9 mouse cellular contexts compared by ENCODE assay signal in genomic region chr2:27690714-27691113, GRCm38 (mm10). TPM values are rescaled to one million over a fixed set of nuclear protein-coding genes. Genes with fewer than 3 reads are reported as not detected.
A peak's percentile ranks its signal among the peaks of the same experiment; 100 is the strongest.
DNase-seq lines count a peak whose midpoint lies in the region; ATAC-seq lines count a peak whose summit lies in the region.
"Had no signal": no experiment of that assay in that cellular context is flagged by ENCODE, and none has a peak within 500 bp of the region (broad histone marks: within the 10 kb centered on the region; RNA-seq: fewer than 3 reads in every experiment).

No protein-coding gene starts in this region.

- ATAC-seq in hindbrain, embryonic 11.5 days (ENCODE audit: low FRiP score), result no peak
- no peak for ATAC-seq in heart, embryonic 16.5 days (replicated peaks; ENCODE audit: extremely low read depth, insufficient read depth, low FRiP score)
- no peak for ATAC-seq in neural tube, embryonic 14.5 days (ENCODE audit: low read depth)

- H3K27ac ChIP-seq in hindbrain, embryonic 10.5 days, result peak overlapping the region; percentile 6; the same call in 1 of the 2 replicates
- H3K27ac ChIP-seq in hindbrain, embryonic 11.5 days (ENCODE audit: low read depth, low read length), result no peak overlapping the region; the same call in 1 of the 2 replicates
- H3K27ac ChIP-seq in heart, embryonic 16.5 days (ENCODE audit: low read length), result peak overlapping the region; percentile 79
- peak overlapping the region; percentile 37; the same call in 1 of the 2 replicates for H3K27ac ChIP-seq in limb, embryonic 10.5 days
- peak overlapping the region; percentile 16; the same call in 1 of the 2 replicates for H3K27ac ChIP-seq in neural tube, embryonic 14.5 days (ENCODE audit: low read depth, low read length)

- peaks cover 85% of the 10 kb centered on the region for H3K4me1 ChIP-seq in hindbrain, embryonic 10.5 days (replicated peaks)
- H3K4me1 ChIP-seq in hindbrain, embryonic 11.5 days (replicated peaks; ENCODE audit: control insufficient read depth, insufficient read depth, low read length), result no peaks in the 10 kb centered on the region
- peaks cover 76% of the 10 kb centered on the region for H3K4me1 ChIP-seq in heart, embryonic 16.5 days (ENCODE audit: control insufficient read depth, insufficient read depth, low read length)
- H3K4me1 ChIP-seq in limb, embryonic 10.5 days, result peaks cover 49% of the 10 kb centered on the region
- peaks cover 7% of the 10 kb centered on the region; the same call in 1 of the 2 replicates for H3K4me1 ChIP-seq in neural tube, embryonic 14.5 days (ENCODE audit: control insufficient read depth, insufficient read depth, low read length)

- no peaks in the 10 kb centered on the region for H3K27me3 ChIP-seq in hindbrain, embryonic 10.5 days (ENCODE audit: insufficient read depth, poor library complexity, severe bottlenecking)
- no peaks in the 10 kb centered on the region for H3K27me3 ChIP-seq in hindbrain, embryonic 11.5 days (ENCODE audit: control insufficient read depth, insufficient read depth, low read length)
- H3K27me3 ChIP-seq in heart, embryonic 16.5 days (ENCODE audit: control insufficient read depth, insufficient read depth, low read length), result no peaks in the 10 kb centered on the region
- H3K27me3 ChIP-seq in limb, embryonic 10.5 days (ENCODE audit: low read depth, poor library complexity, severe bottlenecking), result no peaks in the 10 kb centered on the region
- no peaks in the 10 kb centered on the region for H3K27me3 ChIP-seq in neural tube, embryonic 14.5 days (ENCODE audit: control insufficient read depth, insufficient read depth, low read length)

- H3K4me3 ChIP-seq in hindbrain, embryonic 10.5 days, result no peak overlapping the region
- H3K4me3 ChIP-seq in hindbrain, embryonic 11.5 days (ENCODE audit: low read depth, low read length), result no peak overlapping the region
- no peak overlapping the region for H3K4me3 ChIP-seq in heart, embryonic 16.5 days (ENCODE audit: low read length)
- H3K4me3 ChIP-seq in limb, embryonic 10.5 days, result no peak overlapping the region
- no peak overlapping the region for H3K4me3 ChIP-seq in neural tube, embryonic 14.5 days (ENCODE audit: low read depth, low read length)

- no peaks in the 10 kb centered on the region for H3K36me3 ChIP-seq in hindbrain, embryonic 10.5 days
- H3K36me3 ChIP-seq in hindbrain, embryonic 11.5 days (ENCODE audit: control insufficient read depth, insufficient read depth, low read length), result no peaks in the 10 kb centered on the region
- no peaks in the 10 kb centered on the region for H3K36me3 ChIP-seq in heart, embryonic 16.5 days (ENCODE audit: control insufficient read depth, insufficient read depth)
- no peaks in the 10 kb centered on the region for H3K36me3 ChIP-seq in limb, embryonic 10.5 days
- no peaks in the 10 kb centered on the region for H3K36me3 ChIP-seq in neural tube, embryonic 14.5 days (ENCODE audit: control insufficient read depth, insufficient read depth, low read length)

- H3K4me2 ChIP-seq in hindbrain, embryonic 11.5 days (replicated peaks; ENCODE audit: low read depth, low read length), result no peak overlapping the region
- H3K4me2 ChIP-seq in heart, embryonic 16.5 days (ENCODE audit: low read depth, low read length), result no peak overlapping the region
- no peak overlapping the region for H3K4me2 ChIP-seq in neural tube, embryonic 14.5 days (ENCODE audit: low read depth, low read length)

- no peaks in the 10 kb centered on the region for H3K9me3 ChIP-seq in hindbrain, embryonic 10.5 days
- no peaks in the 10 kb centered on the region for H3K9me3 ChIP-seq in hindbrain, embryonic 11.5 days (ENCODE audit: control insufficient read depth, low read length)
- H3K9me3 ChIP-seq in heart, embryonic 16.5 days (replicated peaks; ENCODE audit: control insufficient read depth, low read length), result no peaks in the 10 kb centered on the region
- no peaks in the 10 kb centered on the region for H3K9me3 ChIP-seq in limb, embryonic 10.5 days (replicated peaks)
- H3K9me3 ChIP-seq in neural tube, embryonic 14.5 days (ENCODE audit: control insufficient read depth, low read length), result no peaks in the 10 kb centered on the region
- H3K9me3 ChIP-seq: megakaryocyte, embryonic 14.5 days had no signal

- DNase-seq in hindbrain, embryonic 10.5 days (ENCODE audit: low spot score), result no peak
- DNase-seq in hindbrain, embryonic 11.5 days (ENCODE audit: low spot score), result no peak
- DNase-seq in limb, embryonic 10.5 days (ENCODE audit: low spot score), result no peak
- no peak for DNase-seq in thymus, postnatal 25 days
- no peak for DNase-seq in cerebellum, adult 8-10 months
- no peak for DNase-seq in thymus, adult 18-20 months

- no peak overlapping the region for H3K9ac ChIP-seq in hindbrain, embryonic 11.5 days (ENCODE audit: low read depth, low read length)
- no peak overlapping the region for H3K9ac ChIP-seq in heart, embryonic 16.5 days (ENCODE audit: low read length)
- H3K9ac ChIP-seq in neural tube, embryonic 14.5 days (replicated peaks; ENCODE audit: low read depth, low read length), result no peak overlapping the region

- WGBS in hindbrain, embryonic 10.5 days, result 30% methylated on average over 5 of the region's 5 CpGs
- 35% methylated on average over 5 of the region's 5 CpGs for WGBS in hindbrain, embryonic 11.5 days
- WGBS in heart, embryonic 16.5 days, result 59% methylated on average over 5 of the region's 5 CpGs
- 53% methylated on average over 5 of the region's 5 CpGs for WGBS in limb, embryonic 10.5 days
- 21% methylated on average over 5 of the region's 5 CpGs for WGBS in neural tube, embryonic 14.5 days

RNA-seq across cellular contexts. Expression of gene Rxra, which starts 14.5 kb away (rescaled TPM):
- 10.0 and 10.3 TPM in 2 replicates for polyA plus RNA-seq in hindbrain, embryonic 10.5 days (2016; fragmentation: Nextera tagmentation; extraction: Ambion mirVana)
- 6.5 and 7.6 TPM in 2 replicates for polyA plus RNA-seq in hindbrain, embryonic 11.5 days (2014; fragmentation: Nextera tagmentation; extraction: Ambion mirVana)
- 6.6 and 8.4 TPM in 2 replicates for polyA plus RNA-seq in heart, embryonic 16.5 days (2015; fragmentation: Nextera tagmentation; extraction: Ambion mirVana)
- 8.7 and 10.9 TPM in 2 replicates for polyA plus RNA-seq in limb, embryonic 10.5 days (2016; fragmentation: Nextera tagmentation; extraction: Ambion mirVana)
- polyA plus RNA-seq in neural tube, embryonic 14.5 days (2014; fragmentation: Nextera tagmentation; extraction: Ambion mirVana), result 1.6 and 2.7 TPM in 2 replicates
